Mouse (Mus musculus) neural tube, embryonic 13.5 days (tissue): Measurements from ENCODE around the gene Ctnnbl1. TPM values are rescaled to one million over a fixed set of nuclear protein-coding genes. Genes with fewer than 3 reads are reported as not detected.
A peak's percentile ranks its signal among the peaks of the same experiment; 100 is the strongest.

Experiments used
- ATAC-seq: fragments of 200-750 bp; cut with Nextera tagmentation; 2 replicates; pipeline ENCODE4 v1.8.0; 2017; ENCODE audit warnings: low read depth, mild to moderate bottlenecking, moderate TSS enrichment, moderate library complexity
- H3K27ac ChIP-seq: fragments of 300-500 bp; sonication (generic); replicated peaks from 2 replicates; pipeline ENCODE4 v1.5.1; 2015; ENCODE audit warnings: moderate library complexity, mild to moderate bottlenecking, inconsistent platforms
- H3K27me3 ChIP-seq: fragments of 300-500 bp; sonication (generic); 2 replicates; pipeline ENCODE4 v1.6.1; 2015; ENCODE audit warnings: mild to moderate bottlenecking, inconsistent platforms
- H3K36me3 ChIP-seq: fragments of 300-500 bp; sonication (generic); 2 replicates; pipeline ENCODE4 v1.6.1; 2015; ENCODE audit warnings: mild to moderate bottlenecking, inconsistent platforms
- H3K4me1 ChIP-seq: fragments of 300-500 bp; sonication (generic); replicated peaks from 2 replicates; pipeline ENCODE4 v1.6.1; 2015; ENCODE audit warnings: inconsistent platforms
- H3K4me2 ChIP-seq: fragments of 300-500 bp; sonication (generic); 2 replicates; pipeline ENCODE4 v1.6.1; 2015; ENCODE audit warnings: inconsistent platforms, mild to moderate bottlenecking, moderate library complexity
- H3K4me3 ChIP-seq: fragments of 300-500 bp; sonication (generic); 2 replicates; pipeline ENCODE4 v1.5.1; 2015; ENCODE audit warnings: mild to moderate bottlenecking, inconsistent platforms
- H3K9ac ChIP-seq: fragments of 300-500 bp; sonication (generic); 2 replicates; pipeline ENCODE4 v1.6.1; 2015; ENCODE audit warnings: moderate library complexity, mild to moderate bottlenecking, inconsistent platforms
- H3K9me3 ChIP-seq: fragments of 300-500 bp; sonication (generic); 2 replicates; pipeline ENCODE4 v1.6.1; 2016; ENCODE audit warnings: inconsistent platforms
- WGBS: fragments of 180-500 bp; shearing (Covaris S2); methylation state at CpG from one replicate; pipeline ENCODE4 v1.1.7; 2015; 5-methylcytosine and 5-hydroxymethylcytosine counted together
- polyA plus RNA-seq: library from polyadenylated mRNA; unstranded; fragments of >200 nt; fragmentation: Nextera tagmentation; extraction: Ambion mirVana; gene quantifications from 2 replicates; pipeline ENCODE4 v1.2.1, GENCODE M21; 2015

The Ctnnbl1 gene
- polyA plus RNA-seq, 1 experiment from 2014 or later: 69.7 TPM

GRCm38 (mm10) chr2:157813121-157813520, 75.9 kb downstream of the Ctnnbl1 start:
- Histone ChIP-seq H3K4me1 (peaks cover 32% of the 10 kb centered on the region), H3K27me3 (no peaks in the 10 kb centered on the region), H3K4me3 (no peak overlapping the region), H3K9ac (no peak overlapping the region), H3K9me3 (no peaks in the 10 kb centered on the region), H3K36me3 (peaks cover 35% of the 10 kb centered on the region), H3K4me2 (no peak overlapping the region), H3K27ac (peak overlapping the region; percentile 28; the same call in 1 of the 2 replicates)
- whole genome bisulfite sequencing: 98% methylated on average over 4 of the region's 4 CpGs
- no peak for ATAC-seq

- no peak for ATAC-seq
- no peak overlapping the region for H3K4me2 ChIP-seq
These were observed 77.1 kb downstream of the Ctnnbl1 start for GRCm38 (mm10) chr2:157814116-157814964.

GRCm38 (mm10) chr2:157814965-157815283, 77.7 kb downstream of the Ctnnbl1 start:
- Histone ChIP-seq H3K9me3 (no peaks in the 10 kb centered on the region), H3K4me3 (no peak overlapping the region), H3K9ac (no peak overlapping the region), H3K27ac (no peak overlapping the region), H3K4me1 (peaks cover 39% of the 10 kb centered on the region), H3K27me3 (no peaks in the 10 kb centered on the region), H3K36me3 (peaks cover 49% of the 10 kb centered on the region), H3K4me2 (no peak overlapping the region)
- 95% methylated on average over 2 of the region's 2 CpGs for WGBS
- no peak for ATAC-seq

More at GRCm38 (mm10) chr2:157814116-157814964, 77.1 kb downstream of the Ctnnbl1 start:
- Histone ChIP-seq H3K9ac (no peak overlapping the region), H3K4me3 (no peak overlapping the region), H3K27me3 (no peaks in the 10 kb centered on the region), H3K27ac (peak overlapping the region; percentile 18), H3K36me3 (peaks cover 46% of the 10 kb centered on the region), H3K4me1 (peaks cover 36% of the 10 kb centered on the region), H3K9me3 (no peaks in the 10 kb centered on the region)
- WGBS: 77% methylated on average over 11 of the region's 11 CpGs

GRCm38 (mm10) chr2:157817672-157818071, 80.5 kb downstream of the Ctnnbl1 start:
- Histone ChIP-seq H3K36me3 (peaks cover 28% of the 10 kb centered on the region), H3K9ac (no peak overlapping the region), H3K4me1 (peaks cover 52% of the 10 kb centered on the region), H3K9me3 (no peaks in the 10 kb centered on the region), H3K27me3 (no peaks in the 10 kb centered on the region), H3K27ac (peak overlapping the region; percentile 54), H3K4me3 (no peak overlapping the region), H3K4me2 (no peak overlapping the region)
- WGBS: 63% methylated on average over 9 of the region's 9 CpGs
- ATAC-seq: no peak

DNA sequence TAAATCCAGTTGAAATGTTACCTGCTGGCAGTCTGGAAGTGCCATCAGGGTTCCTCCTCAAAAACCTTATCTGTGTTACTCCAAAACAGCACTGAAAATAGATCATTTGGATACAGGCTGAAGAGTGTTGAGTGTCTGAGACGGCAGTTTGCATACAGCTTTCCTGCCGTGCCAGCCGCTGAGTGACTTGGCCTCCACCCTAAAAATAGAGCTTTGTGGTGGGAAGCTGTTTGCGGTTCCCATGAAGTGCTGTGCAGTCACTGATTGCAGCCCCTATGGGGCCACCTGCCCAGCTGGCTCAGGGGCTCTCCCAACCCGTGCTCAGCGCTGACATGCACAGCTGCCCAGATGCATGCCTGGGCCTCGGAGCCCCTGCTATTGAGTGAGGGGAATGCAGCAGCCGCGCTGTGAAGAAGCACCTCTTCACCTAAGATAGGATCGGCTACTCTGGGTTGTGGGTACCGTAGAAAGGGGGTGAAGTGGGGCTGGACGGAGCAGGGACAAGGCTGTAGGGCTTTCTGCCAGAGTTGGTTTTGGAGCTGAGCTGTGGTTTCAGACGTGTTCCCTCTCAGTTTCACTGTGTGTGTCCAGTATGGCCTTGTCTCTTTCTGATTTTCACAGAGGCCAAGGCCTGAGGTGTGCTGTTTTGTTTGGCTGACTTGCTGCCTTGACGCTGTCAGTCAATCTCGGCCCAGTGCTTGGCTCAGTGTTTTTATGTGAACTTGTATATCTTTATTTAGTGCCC, 81.5 kb downstream of the Ctnnbl1 start:
- no peaks in the 10 kb centered on the region for H3K9me3 ChIP-seq
- peak overlapping the region; percentile 54; the same call in 1 of the 2 replicates for H3K27ac ChIP-seq
- peaks cover 23% of the 10 kb centered on the region for H3K36me3 ChIP-seq
- H3K4me1 ChIP-seq: peaks cover 46% of the 10 kb centered on the region
- 74% methylated on average over 15 of the region's 15 CpGs for WGBS
- 0 out of 2 replicates have a peak overlapping the region, but pooled peaks have one; percentile 12 for H3K9ac ChIP-seq
- H3K27me3 ChIP-seq: no peaks in the 10 kb centered on the region
- ATAC-seq: no peak; the same call in 1 of the 2 replicates
- no peak overlapping the region for H3K4me3 ChIP-seq
- H3K4me2 ChIP-seq: no peak overlapping the region

DNA sequence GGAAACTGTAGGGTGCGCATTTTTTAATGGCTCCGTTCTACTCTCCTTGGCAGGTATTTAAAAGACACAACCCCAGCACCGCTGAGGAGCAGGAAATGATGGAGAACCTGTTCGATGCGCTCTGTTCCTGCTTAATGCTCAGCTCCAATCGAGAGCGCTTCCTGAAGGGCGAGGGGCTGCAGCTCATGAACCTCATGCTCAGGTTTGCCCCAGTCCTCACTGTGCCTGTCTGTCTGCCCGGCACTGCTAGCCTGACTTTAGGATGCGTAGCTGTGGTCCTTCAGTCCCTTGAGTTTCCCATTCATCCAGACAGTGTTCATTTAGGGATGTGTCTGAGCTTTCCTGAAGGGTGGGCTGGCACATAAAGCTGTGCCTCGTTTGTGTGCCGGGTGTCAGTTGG, 82.2 kb downstream of the Ctnnbl1 start:
- Histone ChIP-seq H3K9me3 (no peaks in the 10 kb centered on the region), H3K36me3 (peaks cover 29% of the 10 kb centered on the region), H3K9ac (no peak overlapping the region), H3K4me3 (no peak overlapping the region), H3K4me2 (no peak overlapping the region), H3K27ac (no peak overlapping the region), H3K4me1 (peaks cover 40% of the 10 kb centered on the region), H3K27me3 (no peaks in the 10 kb centered on the region)
- no peak for ATAC-seq
- WGBS: 88% methylated on average over 12 of the region's 12 CpGs

DNA sequence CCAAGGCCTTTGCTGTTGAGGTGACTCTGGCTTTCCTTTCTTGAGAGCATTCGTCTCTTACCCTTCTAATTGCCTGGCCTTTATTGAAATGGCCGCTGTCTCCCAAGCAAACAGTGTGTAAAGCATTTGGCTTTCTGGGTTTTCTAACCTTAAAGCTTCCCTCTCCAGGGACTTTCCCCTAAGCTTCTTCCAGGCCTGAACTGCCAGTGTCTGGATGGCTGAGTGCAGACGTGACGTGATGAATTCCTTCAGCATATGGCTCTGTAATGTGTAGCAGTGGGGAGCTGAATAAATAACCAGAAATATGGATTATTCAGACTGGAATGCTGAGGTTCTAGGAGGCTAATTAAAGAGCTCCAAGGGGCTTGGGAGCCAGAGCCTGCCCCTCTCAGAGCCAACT, 84.1 kb downstream of the Ctnnbl1 start:
- Histone ChIP-seq H3K4me1 (peaks cover 37% of the 10 kb centered on the region), H3K27ac (peak overlapping the region; percentile 61), H3K9me3 (no peaks in the 10 kb centered on the region), H3K9ac (no peak overlapping the region), H3K4me2 (no peak overlapping the region), H3K27me3 (no peaks in the 10 kb centered on the region), H3K4me3 (no peak overlapping the region), H3K36me3 (peaks cover 36% of the 10 kb centered on the region)
- 32% methylated on average over 4 of the region's 4 CpGs for WGBS
- no peak for ATAC-seq

- no peak for ATAC-seq
- H3K4me2 ChIP-seq: no peak overlapping the region
- H3K27ac ChIP-seq: no peak overlapping the region
- H3K36me3 ChIP-seq: peaks cover 30% of the 10 kb centered on the region
- no peaks in the 10 kb centered on the region for H3K9me3 ChIP-seq
- H3K9ac ChIP-seq: no peak overlapping the region
- 87% methylated on average over 3 of the region's 3 CpGs for WGBS
- peaks cover 24% of the 10 kb centered on the region for H3K4me1 ChIP-seq
- no peak overlapping the region for H3K4me3 ChIP-seq
- no peaks in the 10 kb centered on the region for H3K27me3 ChIP-seq
These were observed 86.3 kb downstream of the Ctnnbl1 start for GRCm38 (mm10) chr2:157823456-157823855.

GRCm38 (mm10) chr2:157824249-157824648, 87.0 kb downstream of the Ctnnbl1 start:
- 95% methylated on average over 11 of the region's 11 CpGs for WGBS
- H3K4me1 ChIP-seq: peaks cover 16% of the 10 kb centered on the region
- H3K4me2 ChIP-seq: no peak overlapping the region
- no peaks in the 10 kb centered on the region for H3K27me3 ChIP-seq
- ATAC-seq: no peak
- H3K9me3 ChIP-seq: no peaks in the 10 kb centered on the region
- H3K27ac ChIP-seq: no peak overlapping the region
- H3K36me3 ChIP-seq: peaks cover 22% of the 10 kb centered on the region
- H3K4me3 ChIP-seq: no peak overlapping the region
- H3K9ac ChIP-seq: no peak overlapping the region

DNA sequence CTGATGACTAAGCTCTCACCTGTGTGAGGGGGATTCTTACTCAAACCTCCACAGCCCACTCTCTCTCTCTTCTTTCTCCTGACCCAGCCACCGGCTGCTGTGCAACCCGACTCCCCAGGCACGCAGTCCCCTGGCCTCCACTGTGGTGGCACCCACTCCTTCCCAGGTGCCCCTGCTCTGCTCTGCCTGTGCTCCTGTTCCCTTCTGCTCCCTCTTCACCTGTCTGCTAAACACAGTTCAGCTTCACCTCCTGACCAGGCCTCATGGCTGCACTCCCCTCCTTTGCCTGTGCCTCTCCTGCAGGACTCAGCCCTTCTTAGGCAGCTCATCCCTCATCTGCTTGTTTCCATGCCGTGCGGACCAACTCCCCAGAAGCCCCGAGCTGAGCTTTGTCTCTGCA, 92.9 kb downstream of the Ctnnbl1 start:
- no peak for ATAC-seq
- Histone ChIP-seq H3K27ac (no peak overlapping the region), H3K36me3 (no peaks in the 10 kb centered on the region), H3K9ac (no peak overlapping the region), H3K9me3 (no peaks in the 10 kb centered on the region), H3K4me2 (no peak overlapping the region), H3K4me3 (no peak overlapping the region), H3K27me3 (no peaks in the 10 kb centered on the region), H3K4me1 (no peaks in the 10 kb centered on the region)
- 86% methylated on average over 6 of the region's 6 CpGs for whole genome bisulfite sequencing

DNA sequence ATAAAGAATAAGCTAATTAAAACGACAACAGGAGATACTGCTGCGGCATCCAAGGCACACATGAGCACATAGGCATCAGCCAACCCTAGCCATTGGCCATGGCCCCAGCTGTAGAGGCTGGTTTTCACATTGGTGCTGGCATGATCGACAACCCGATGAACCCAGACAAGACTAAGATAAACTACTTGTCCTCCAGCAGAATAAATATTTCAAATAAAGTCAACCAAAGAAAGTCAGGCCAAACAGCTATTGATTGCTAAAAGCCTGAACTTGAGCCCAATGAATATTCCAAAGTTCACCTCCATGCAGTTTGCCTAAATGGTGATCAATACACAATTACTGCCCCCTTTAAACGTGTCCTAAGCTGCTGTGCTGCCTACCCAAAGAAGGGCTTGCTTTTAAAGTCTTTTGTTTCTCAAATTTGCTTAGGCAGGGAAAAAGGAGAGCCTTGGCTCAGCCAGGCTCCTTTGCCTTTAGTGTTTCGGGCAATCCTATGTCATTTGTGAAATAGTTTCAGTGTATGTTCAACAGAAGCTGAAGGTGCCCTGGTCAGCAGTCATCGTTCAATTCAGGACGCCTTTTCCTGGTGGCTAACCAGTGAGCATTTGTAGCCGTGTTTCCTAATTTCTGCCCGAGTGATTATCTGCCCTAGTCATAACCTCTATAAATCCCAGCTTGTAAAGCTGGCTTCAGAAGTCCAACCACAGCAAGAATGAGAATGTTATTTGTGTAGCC, 93.6 kb downstream of the Ctnnbl1 start:
- Histone ChIP-seq H3K36me3 (no peaks in the 10 kb centered on the region), H3K4me3 (no peak overlapping the region), H3K27ac (peak overlapping the region; percentile 11; the same call in 1 of the 2 replicates), H3K9me3 (no peaks in the 10 kb centered on the region), H3K9ac (no peak overlapping the region), H3K27me3 (no peaks in the 10 kb centered on the region), H3K4me2 (no peak overlapping the region), H3K4me1 (no peaks in the 10 kb centered on the region)
- ATAC-seq: no peak
- WGBS: 81% methylated on average over 10 of the region's 10 CpGs

GRCm38 (mm10) chr2:157837050-157837449, 99.8 kb downstream of the Ctnnbl1 start:
- peak; percentile 51; the same call in 1 of the 2 replicates for ATAC-seq
- Histone ChIP-seq H3K4me2 (no peak overlapping the region), H3K27ac (peak overlapping the region; percentile 83), H3K36me3 (no peaks in the 10 kb centered on the region), H3K27me3 (no peaks in the 10 kb centered on the region), H3K4me1 (peaks cover 45% of the 10 kb centered on the region), H3K9ac (peak overlapping the region; percentile 45; the same call in 1 of the 2 replicates), H3K9me3 (no peaks in the 10 kb centered on the region), H3K4me3 (no peak overlapping the region)
- 17% methylated on average over 8 of the region's 8 CpGs for WGBS
